Mouse (Mus musculus): ENCODE data around the gene Naa38. TPM values are rescaled to one million over a fixed set of nuclear protein-coding genes. Genes with fewer than 3 reads are reported as not detected.
A peak's percentile ranks its signal among the peaks of the same experiment; 100 is the strongest.

Gene Naa38
- polyA plus RNA-seq, 1 experiment, result 222 TPM

GRCm38 (mm10) chr11:69423885-69424284 is 28.6 kb downstream of the Naa38 start:
- TF ChIP-seq POLR2A (IDR thresholded peaks at IDR 0.05; ENCODE audit: extremely low read depth, insufficient read depth, low read length) (no peak), CTCF (IDR thresholded peaks at IDR 0.05; ENCODE audit: extremely low read depth, insufficient read depth, low read length) (no peak)
- no peak overlapping the region for H3K27ac ChIP-seq (ENCODE audit: insufficient read depth, low read length)
- no peaks in the 10 kb centered on the region for H3K4me1 ChIP-seq (ENCODE audit: control insufficient read depth, insufficient read depth, low read length)
- no peak overlapping the region for H3K4me3 ChIP-seq (ENCODE audit: insufficient read depth, low read length)

- H3K27ac ChIP-seq (ENCODE audit: insufficient read depth, low read length), result no peak overlapping the region
- TF ChIP-seq CTCF (IDR thresholded peaks at IDR 0.05; ENCODE audit: extremely low read depth, insufficient read depth, low read length), result no peak
- TF ChIP-seq POLR2A (IDR thresholded peaks at IDR 0.05; ENCODE audit: extremely low read depth, insufficient read depth, low read length), result no peak
- H3K4me3 ChIP-seq (ENCODE audit: insufficient read depth, low read length), result no peak overlapping the region
- no peaks in the 10 kb centered on the region for H3K4me1 ChIP-seq (ENCODE audit: control insufficient read depth, insufficient read depth, low read length)
Measured at GRCm38 (mm10) chr11:69426246-69426645, 31.0 kb downstream of the Naa38 start.

- no peak for TF ChIP-seq CTCF (IDR thresholded peaks at IDR 0.05; ENCODE audit: extremely low read depth, insufficient read depth, low read length)
- no peak for TF ChIP-seq POLR2A (IDR thresholded peaks at IDR 0.05; ENCODE audit: extremely low read depth, insufficient read depth, low read length)
- no peak overlapping the region for H3K27ac ChIP-seq (ENCODE audit: insufficient read depth, low read length)
- no peaks in the 10 kb centered on the region for H3K4me1 ChIP-seq (ENCODE audit: control insufficient read depth, insufficient read depth, low read length)
- H3K4me3 ChIP-seq (ENCODE audit: insufficient read depth, low read length), result no peak overlapping the region
Measured at GRCm38 (mm10) chr11:69428751-69429150, 33.5 kb downstream of the Naa38 start.

- Histone ChIP-seq H3K4me1 (ENCODE audit: control insufficient read depth, insufficient read depth, low read length) (no peaks in the 10 kb centered on the region), H3K27ac (ENCODE audit: insufficient read depth, low read length) (no peak overlapping the region), H3K4me3 (ENCODE audit: insufficient read depth, low read length) (no peak overlapping the region)
- TF ChIP-seq POLR2A (IDR thresholded peaks at IDR 0.05; ENCODE audit: extremely low read depth, insufficient read depth, low read length) (no peak), CTCF (IDR thresholded peaks at IDR 0.05; ENCODE audit: extremely low read depth, insufficient read depth, low read length) (no peak)
Measured at GRCm38 (mm10) chr11:69429313-69429712, 34.0 kb downstream of the Naa38 start.

GRCm38 (mm10) chr11:69430631-69431030 is 35.3 kb downstream of the Naa38 start:
- H3K4me3 ChIP-seq (ENCODE audit: insufficient read depth, low read length), result no peak overlapping the region
- TF ChIP-seq POLR2A (IDR thresholded peaks at IDR 0.05; ENCODE audit: extremely low read depth, insufficient read depth, low read length), result no peak
- TF ChIP-seq CTCF (IDR thresholded peaks at IDR 0.05; ENCODE audit: extremely low read depth, insufficient read depth, low read length), result no peak
- no peak overlapping the region for H3K27ac ChIP-seq (ENCODE audit: insufficient read depth, low read length)
- no peaks in the 10 kb centered on the region for H3K4me1 ChIP-seq (ENCODE audit: control insufficient read depth, insufficient read depth, low read length)

- Histone ChIP-seq H3K4me3 (ENCODE audit: insufficient read depth, low read length) (no peak overlapping the region), H3K4me1 (ENCODE audit: control insufficient read depth, insufficient read depth, low read length) (no peaks in the 10 kb centered on the region), H3K27ac (ENCODE audit: insufficient read depth, low read length) (no peak overlapping the region)
- TF ChIP-seq CTCF (IDR thresholded peaks at IDR 0.05; ENCODE audit: extremely low read depth, insufficient read depth, low read length) (peak; percentile 70), POLR2A (IDR thresholded peaks at IDR 0.05; ENCODE audit: extremely low read depth, insufficient read depth, low read length) (no peak)
Measured at GRCm38 (mm10) chr11:69431829-69432639, 36.7 kb downstream of the Naa38 start.

- TF ChIP-seq CTCF (IDR thresholded peaks at IDR 0.05; ENCODE audit: extremely low read depth, insufficient read depth, low read length), result no peak
- no peak for TF ChIP-seq POLR2A (IDR thresholded peaks at IDR 0.05; ENCODE audit: extremely low read depth, insufficient read depth, low read length)
Measured at GRCm38 (mm10) chr11:69432640-69432982, 37.3 kb downstream of the Naa38 start.

GRCm38 (mm10) chr11:69433189-69433588 is 37.9 kb downstream of the Naa38 start:
- Histone ChIP-seq H3K27ac (ENCODE audit: insufficient read depth, low read length) (no peak overlapping the region), H3K4me1 (ENCODE audit: control insufficient read depth, insufficient read depth, low read length) (no peaks in the 10 kb centered on the region), H3K4me3 (ENCODE audit: insufficient read depth, low read length) (no peak overlapping the region)
- TF ChIP-seq CTCF (IDR thresholded peaks at IDR 0.05; ENCODE audit: extremely low read depth, insufficient read depth, low read length) (no peak), POLR2A (IDR thresholded peaks at IDR 0.05; ENCODE audit: extremely low read depth, insufficient read depth, low read length) (no peak)

More at GRCm38 (mm10) chr11:69432640-69432982, 37.3 kb downstream of the Naa38 start:
- no peaks in the 10 kb centered on the region for H3K4me1 ChIP-seq (ENCODE audit: control insufficient read depth, insufficient read depth, low read length)
- no peak overlapping the region for H3K4me3 ChIP-seq (ENCODE audit: insufficient read depth, low read length)
- H3K27ac ChIP-seq (ENCODE audit: insufficient read depth, low read length), result no peak overlapping the region

- TF ChIP-seq POLR2A (IDR thresholded peaks at IDR 0.05; ENCODE audit: extremely low read depth, insufficient read depth, low read length), result no peak
- TF ChIP-seq CTCF (IDR thresholded peaks at IDR 0.05; ENCODE audit: extremely low read depth, insufficient read depth, low read length), result no peak
- Histone ChIP-seq H3K4me1 (ENCODE audit: control insufficient read depth, insufficient read depth, low read length) (no peaks in the 10 kb centered on the region), H3K4me3 (ENCODE audit: insufficient read depth, low read length) (no peak overlapping the region), H3K27ac (ENCODE audit: insufficient read depth, low read length) (no peak overlapping the region)
Measured at GRCm38 (mm10) chr11:69437291-69437690, 42.0 kb downstream of the Naa38 start.

GRCm38 (mm10) chr11:69443328-69443727 is 48.0 kb downstream of the Naa38 start:
- no peak for TF ChIP-seq POLR2A (IDR thresholded peaks at IDR 0.05; ENCODE audit: extremely low read depth, insufficient read depth, low read length)
- TF ChIP-seq CTCF (IDR thresholded peaks at IDR 0.05; ENCODE audit: extremely low read depth, insufficient read depth, low read length), result no peak
- Histone ChIP-seq H3K4me3 (ENCODE audit: insufficient read depth, low read length) (no peak overlapping the region), H3K27ac (ENCODE audit: insufficient read depth, low read length) (no peak overlapping the region), H3K4me1 (ENCODE audit: control insufficient read depth, insufficient read depth, low read length) (no peaks in the 10 kb centered on the region)

Other genes starting within 250 kb of the Naa38 start
- 4.4 and 5.4 TPM in 2 replicates for gene Alox12b, start 238.5 kb upstream of the Naa38 start, polyA plus RNA-seq (2012; rRNA removed)
- 2.2 and 2.7 TPM in 2 replicates for gene Alox8, start 197.6 kb upstream of the Naa38 start, polyA plus RNA-seq (2012; rRNA removed)
- gene Gucy2e, start 158.5 kb upstream of the Naa38 start, polyA plus RNA-seq (2012; rRNA removed), result 1.6 TPM in 2 replicates
- 25.4 and 32.3 TPM in 2 replicates for gene Cntrob, start 71.7 kb upstream of the Naa38 start, polyA plus RNA-seq (2012; rRNA removed)
- gene Trappc1, start 71.5 kb upstream of the Naa38 start, polyA plus RNA-seq (2012; rRNA removed), result 73.9 and 77.0 TPM in 2 replicates
- gene Kcnab3, start 69.2 kb upstream of the Naa38 start, polyA plus RNA-seq (2012; rRNA removed), result 96.5 and 106 TPM in 2 replicates
- gene Rnf227, start 55.0 kb upstream of the Naa38 start, polyA plus RNA-seq (2012; rRNA removed), result 142 and 144 TPM in 2 replicates
- gene Chd3, start 26.1 kb upstream of the Naa38 start, polyA plus RNA-seq (2012; rRNA removed), result 242 and 274 TPM in 2 replicates
- gene Cyb5d1, start 144 bp downstream of the Naa38 start, polyA plus RNA-seq (2012; rRNA removed), result 34.3 and 35.6 TPM in 2 replicates
- gene Tmem88, start 2.7 kb downstream of the Naa38 start, polyA plus RNA-seq (2012; rRNA removed), result 6.5 and 6.8 TPM in 2 replicates
- gene Kdm6b, start 18.2 kb downstream of the Naa38 start, polyA plus RNA-seq (2012; rRNA removed), result 5.0 and 5.3 TPM in 2 replicates
- 1.6 and 2.1 TPM in 2 replicates for gene Dnah2, start 153.6 kb downstream of the Naa38 start, polyA plus RNA-seq (2012; rRNA removed)
- 68.2 and 77.1 TPM in 2 replicates for gene Efnb3, start 164.7 kb downstream of the Naa38 start, polyA plus RNA-seq (2012; rRNA removed)
- gene Wrap53, start 184.8 kb downstream of the Naa38 start, polyA plus RNA-seq (2012; rRNA removed), result 13.6 and 14.3 TPM in 2 replicates
- gene Trp53, start 184.9 kb downstream of the Naa38 start, polyA plus RNA-seq (2012; rRNA removed), result 33.9 and 35.1 TPM in 2 replicates
- gene Atp1b2, start 210.5 kb downstream of the Naa38 start, polyA plus RNA-seq (2012; rRNA removed), result 362 and 374 TPM in 2 replicates
- 0.06 and 0.08 TPM in 2 replicates for gene Shbg, start 222.4 kb downstream of the Naa38 start, polyA plus RNA-seq (2012; rRNA removed)
- 18.1 and 21.1 TPM in 2 replicates for gene Sat2, start 226.5 kb downstream of the Naa38 start, polyA plus RNA-seq (2012; rRNA removed)
- gene Fxr2, start 237.5 kb downstream of the Naa38 start, polyA plus RNA-seq (2012; rRNA removed), result 132 and 158 TPM in 2 replicates